Mouse (Mus musculus) G1E (cell line): Measurements from ENCODE around the gene Gm15557. TPM values are rescaled to one million over a fixed set of nuclear protein-coding genes. Genes with fewer than 3 reads are reported as not detected.
A peak's percentile ranks its signal among the peaks of the same experiment; 100 is the strongest.

Source experiments
- ATAC-seq: 2 replicates; pipeline ENCODE4 v1.8.0; 2016; ENCODE audit warnings: mild to moderate bottlenecking; ENCODE audit not compliant: insufficient number of reproducible peaks, poor library complexity, low FRiP score, severe bottlenecking; ENCODE audit errors: extremely low read depth
- DNase-seq: peaks from one replicate; pipeline ENCODE4 v3.0.0; 2012; ENCODE audit warnings: low spot score
- H3K27me3 ChIP-seq: 2 replicates; pipeline ENCODE4 v1.6.1; 2012; ENCODE audit warnings: mild to moderate bottlenecking, low read length, inconsistent platforms; ENCODE audit not compliant: insufficient read depth
- H3K36me3 ChIP-seq: replicated peaks from 2 replicates; pipeline ENCODE3; 2012; ENCODE audit warnings: mild to moderate bottlenecking, inconsistent platforms
- H3K4me1 ChIP-seq: 2 replicates; pipeline ENCODE4 v1.6.1; 2012; ENCODE audit warnings: low read depth, low read length, inconsistent platforms, mixed read lengths; ENCODE audit not compliant: insufficient read depth
- H3K4me3 ChIP-seq: 2 replicates; pipeline ENCODE4 v1.5.1; 2012; ENCODE audit warnings: low read depth, mild to moderate bottlenecking, inconsistent platforms, low read length, moderate library complexity, mixed read lengths
- H3K9me3 ChIP-seq: replicated peaks from 2 replicates; pipeline ENCODE4 v1.6.1; 2012; ENCODE audit warnings: inconsistent platforms
- CTCF ChIP-seq: IDR thresholded peaks from 2 replicates; pipeline ENCODE4 v1.5.1; 2012; ENCODE audit warnings: low read depth, low read length, inconsistent platforms, mixed read lengths
- GATA1 ChIP-seq: IDR thresholded peaks from 2 replicates; pipeline ENCODE4 v1.6.1; 2012; ENCODE audit warnings: borderline replicate concordance, low read length, inconsistent platforms, mixed read lengths
- GATA2 ChIP-seq: IDR thresholded peaks from 2 replicates; pipeline ENCODE4 v1.6.1; 2012; ENCODE audit warnings: low read depth, low read length, inconsistent platforms, borderline replicate concordance
- POLR2AphosphoS5 ChIP-seq: IDR thresholded peaks from 2 replicates; pipeline ENCODE4 v1.6.1; 2012; ENCODE audit warnings: low read depth, low read length, inconsistent platforms; ENCODE audit not compliant: insufficient replicate concordance
- TAL1 ChIP-seq: conservative IDR thresholded peaks from 2 replicates; pipeline ENCODE4 v1.6.1; 2012; ENCODE audit warnings: low read depth, low read length, inconsistent platforms, mixed read lengths
- polyA plus RNA-seq: library from polyadenylated mRNA; stranded (reverse); fragments of >175 nt; gene quantifications from 2 replicates; pipeline ENCODE4 v1.2.3, GENCODE M21; 2012
- total RNA-seq, 2 experiments: library from RNA; stranded (forward) in 1 of 2; stranded (reverse) in 1 of 2; fragments of 200-1000 nt in 1 of 2; fragments of >200 nt in 1 of 2; fragmentation: Nextera tagmentation in 1 of 2; gene quantifications; 2 replicates each; pipeline ENCODE4 v1.2.3; 2014 to 2017

Gm15557 gene
- total and polyA plus RNA-seq, 3 experiments, result 0.05 to 0.60 (median 0.11) TPM

DNA sequence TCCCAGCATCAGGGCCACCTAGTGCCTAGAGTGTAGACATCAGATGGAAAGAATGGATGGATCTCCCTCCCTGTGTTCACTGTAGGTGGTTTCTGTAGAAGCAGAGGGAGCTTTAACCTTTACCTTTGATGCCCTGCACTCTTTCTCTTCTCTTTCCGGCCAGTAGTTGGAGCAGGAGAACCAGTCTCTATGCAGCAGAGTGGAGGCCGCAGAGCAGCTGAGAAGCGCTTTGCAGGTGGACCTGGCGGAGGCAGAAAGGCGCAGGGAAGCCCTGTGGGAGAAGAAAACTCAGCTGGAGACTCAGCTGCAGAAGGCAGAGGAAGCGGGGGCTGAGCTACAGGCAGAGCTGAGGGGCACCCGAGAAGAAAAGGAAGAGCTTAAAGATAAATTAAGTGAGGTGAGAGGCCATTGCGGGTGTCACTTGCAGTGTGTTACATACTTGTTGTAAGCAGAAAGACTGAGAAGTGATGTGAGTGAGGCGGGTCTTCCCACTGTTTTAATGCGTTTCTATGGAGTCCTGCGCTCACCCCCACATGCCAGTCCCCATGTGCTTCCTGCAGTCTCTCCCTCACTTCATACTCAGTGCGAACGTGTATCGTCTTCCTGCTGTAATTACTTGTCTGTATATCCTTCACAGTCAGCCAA is 33.7 kb downstream of the Gm15557 start:
- no peak for DNase-seq
- no peak for ATAC-seq
- no peak overlapping the region for H3K4me3 ChIP-seq
- H3K36me3 ChIP-seq, result peaks cover 85% of the 10 kb centered on the region
- no peaks in the 10 kb centered on the region for H3K9me3 ChIP-seq
- no peak for TF ChIP-seq TAL1
- peaks cover 5% of the 10 kb centered on the region for H3K4me1 ChIP-seq
- H3K27me3 ChIP-seq, result no peaks in the 10 kb centered on the region

- ATAC-seq, result peak; percentile 66
- peak; percentile 18 for DNase-seq
- Histone ChIP-seq H3K4me3 (no peak overlapping the region), H3K9me3 (no peaks in the 10 kb centered on the region), H3K36me3 (peaks cover 84% of the 10 kb centered on the region), H3K27me3 (no peaks in the 10 kb centered on the region), H3K4me1 (peaks cover 10% of the 10 kb centered on the region)
- no peak for TF ChIP-seq GATA1
- TF ChIP-seq TAL1, result no peak
- no peak for TF ChIP-seq POLR2AphosphoS5
- TF ChIP-seq GATA2, result no peak
- no peak for TF ChIP-seq CTCF
Observed at GRCm38 (mm10) chr2:155979328-155979991, 38.9 kb downstream of the Gm15557 start.

DNA sequence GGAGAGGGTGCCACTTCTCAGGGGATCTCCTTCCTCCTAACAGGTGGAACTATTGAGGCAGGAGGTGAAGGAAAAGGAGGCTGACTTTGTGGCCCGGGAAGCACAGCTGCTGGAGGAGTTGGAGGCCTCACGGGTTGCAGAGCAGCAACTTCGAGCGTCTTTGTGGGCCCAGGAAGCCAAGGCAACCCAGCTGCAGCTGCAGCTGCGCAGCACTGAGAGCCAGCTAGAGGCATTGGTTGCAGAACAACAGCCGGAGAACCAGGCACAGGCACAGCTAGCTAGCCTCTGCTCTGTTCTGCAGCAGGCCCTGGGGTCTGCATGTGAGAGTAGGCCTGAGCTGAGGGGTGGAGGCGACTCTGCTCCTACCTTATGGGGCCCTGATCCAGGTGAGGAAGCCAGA is 45.2 kb downstream of the Gm15557 start:
- H3K9me3 ChIP-seq, result no peaks in the 10 kb centered on the region
- DNase-seq, result no peak
- no peaks in the 10 kb centered on the region for H3K27me3 ChIP-seq
- no peak overlapping the region for H3K4me3 ChIP-seq
- ATAC-seq, result no peak
- TF ChIP-seq CTCF (no peak), POLR2AphosphoS5 (no peak), GATA1 (no peak), GATA2 (no peak), TAL1 (no peak)
- H3K36me3 ChIP-seq, result peaks cover 91% of the 10 kb centered on the region
- H3K4me1 ChIP-seq, result peaks cover 45% of the 10 kb centered on the region

GRCm38 (mm10) chr2:155987131-155987530 is 46.6 kb downstream of the Gm15557 start:
- H3K36me3 ChIP-seq, result peaks cover 92% of the 10 kb centered on the region

GRCm38 (mm10) chr2:155989085-155989484 is 48.6 kb downstream of the Gm15557 start:
- TF ChIP-seq TAL1 (peak; percentile 29; the same call in 1 of the 2 replicates), CTCF (no peak)
- H3K4me3 ChIP-seq, result peak overlapping the region; percentile 55; the same call in 1 of the 2 replicates
- ATAC-seq, result peak; percentile 87
- peak; percentile 89 for DNase-seq
- H3K9me3 ChIP-seq, result no peaks in the 10 kb centered on the region
- H3K27me3 ChIP-seq, result no peaks in the 10 kb centered on the region
- H3K4me1 ChIP-seq, result peaks cover 64% of the 10 kb centered on the region
- peaks cover 95% of the 10 kb centered on the region for H3K36me3 ChIP-seq

More at GRCm38 (mm10) chr2:155987131-155987530, 46.6 kb downstream of the Gm15557 start:
- H3K9me3 ChIP-seq, result no peaks in the 10 kb centered on the region
- TF ChIP-seq GATA2 (no peak), TAL1 (no peak), POLR2AphosphoS5 (no peak), CTCF (no peak), GATA1 (no peak)
- H3K4me1 ChIP-seq, result peaks cover 58% of the 10 kb centered on the region
- ATAC-seq, result no peak
- no peaks in the 10 kb centered on the region for H3K27me3 ChIP-seq
- no peak overlapping the region for H3K4me3 ChIP-seq
- no peak for DNase-seq

GRCm38 (mm10) chr2:155991151-155991550 is 50.6 kb downstream of the Gm15557 start:
- Histone ChIP-seq H3K4me1 (peaks cover 60% of the 10 kb centered on the region), H3K27me3 (no peaks in the 10 kb centered on the region), H3K9me3 (no peaks in the 10 kb centered on the region), H3K4me3 (no peak overlapping the region), H3K36me3 (peaks cover 95% of the 10 kb centered on the region)
- ATAC-seq (no peak), DNase-seq (no peak)
- no peak for TF ChIP-seq TAL1
- no peak for TF ChIP-seq POLR2AphosphoS5
- no peak for TF ChIP-seq GATA1
- no peak for TF ChIP-seq CTCF
- no peak for TF ChIP-seq GATA2
